ENCODE assay signal across 32 mouse cellular contexts in the genomic region with DNA sequence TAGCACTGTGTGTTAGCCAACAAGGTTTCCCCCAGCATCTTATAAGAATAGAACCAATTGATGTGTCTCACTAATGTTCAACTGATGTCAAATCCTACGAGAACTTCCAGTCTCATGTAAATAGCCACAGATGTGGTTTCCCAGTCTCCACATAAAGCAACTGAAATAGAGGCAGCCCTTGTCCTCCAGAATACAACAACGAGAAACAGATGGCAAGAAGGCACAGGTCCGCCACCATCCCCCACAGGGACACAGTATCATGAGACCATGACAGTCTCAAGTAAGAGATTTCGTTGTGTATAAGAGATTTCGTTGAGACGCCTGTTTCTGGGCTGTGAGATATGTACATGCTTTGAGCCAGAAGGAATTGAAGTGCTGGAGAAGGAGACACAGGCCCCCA. TPM values are rescaled to one million over a fixed set of nuclear protein-coding genes. Genes with fewer than 3 reads are reported as not detected.
A peak's percentile ranks its signal among the peaks of the same experiment; 100 is the strongest.
DNase-seq lines count a peak whose midpoint lies in the region; ATAC-seq lines count a peak whose summit lies in the region.
"Had no signal": no experiment of that assay in that cellular context is flagged by ENCODE, and none has a peak within 500 bp of the region (broad histone marks: within the 10 kb centered on the region; RNA-seq: fewer than 3 reads in every experiment).

No protein-coding gene starts in this region.

- no peak for ATAC-seq in embryonic facial prominence, embryonic 11.5 days (replicated peaks; ENCODE audit: insufficient number of reproducible peaks, low FRiP score, low TSS enrichment, low read depth)
- ATAC-seq: activated CD4-positive, CD25-positive, alpha-beta regulatory T cell, adult 4 months; forebrain, embryonic 13.5 days; forebrain, embryonic 16.5 days; hindbrain, embryonic 16.5 days; intestine, embryonic 15.5 days had no signal

- no peak overlapping the region for H3K9ac ChIP-seq in embryonic facial prominence, embryonic 11.5 days (replicated peaks; ENCODE audit: low read length)
- H3K9ac ChIP-seq: embryonic facial prominence, embryonic 13.5 days; forebrain, embryonic 13.5 days; heart, embryonic 12.5 days; heart, embryonic 15.5 days; hindbrain, embryonic 13.5 days; intestine, embryonic 15.5 days had no signal

- no peak overlapping the region for H3K4me3 ChIP-seq in embryonic facial prominence, embryonic 11.5 days (ENCODE audit: low read depth, low read length)
- H3K4me3 ChIP-seq: embryonic facial prominence, embryonic 13.5 days; forebrain, embryonic 10.5 days; forebrain, embryonic 13.5 days; gastrocnemius, adult 2 months; heart, embryonic 12.5 days; heart, embryonic 15.5 days; hindbrain, embryonic 10.5 days; hindbrain, embryonic 13.5 days; intestine, embryonic 15.5 days had no signal

- H3K9me3 ChIP-seq in embryonic facial prominence, embryonic 11.5 days (replicated peaks; ENCODE audit: control insufficient read depth, low read length) = no peaks in the 10 kb centered on the region
- H3K9me3 ChIP-seq: embryonic facial prominence, embryonic 13.5 days; forebrain, embryonic 10.5 days; forebrain, embryonic 13.5 days; heart, embryonic 15.5 days; hindbrain, embryonic 10.5 days; hindbrain, embryonic 13.5 days; intestine, embryonic 15.5 days had no signal

- DNase-seq in embryo, embryonic 10 days (ENCODE audit: low spot score) = peak; percentile 28
- peak; percentile 48 for DNase-seq in embryo, embryonic 11 days
- peak; percentile 68 for DNase-seq in embryonic facial prominence, embryonic 11.5 days (ENCODE audit: low spot score)
- DNase-seq in mesoderm, embryonic 11.5 days (ENCODE audit: low read depth, low spot score) = peak; percentile 30
- DNase-seq in yolk sac, embryonic 10.5 days (ENCODE audit: low spot score) = no peak
- DNase-seq in spleen, postnatal 36 days (ENCODE audit: low spot score in 2 of 2) = no peak
- no peak for DNase-seq in thymus, postnatal 14 days
- DNase-seq: adrenal gland, adult 8-10 months; adrenal gland, postnatal 25 days; cerebellum, adult 11-12 months; cerebellum, adult 8-10 months; cerebellum, postnatal 10 days; cerebellum, postnatal 36 days; gastrocnemius, adult 2 months; gastrocnemius, postnatal 14 days; heart, adult 11 months; heart, postnatal 10 days; heart, postnatal 36 days had no signal

- H3K4me1 ChIP-seq in embryonic facial prominence, embryonic 11.5 days (ENCODE audit: control insufficient read depth, insufficient read depth, low read length) = no peaks in the 10 kb centered on the region
- H3K4me1 ChIP-seq: forebrain, embryonic 10.5 days; heart, embryonic 12.5 days; heart, embryonic 15.5 days; hindbrain, embryonic 10.5 days; hindbrain, embryonic 13.5 days had no signal

- no peaks in the 10 kb centered on the region for H3K36me3 ChIP-seq in embryonic facial prominence, embryonic 11.5 days (replicated peaks; ENCODE audit: control insufficient read depth, insufficient read depth, low read depth, low read length)
- H3K36me3 ChIP-seq: embryonic facial prominence, embryonic 13.5 days; forebrain, embryonic 10.5 days; heart, embryonic 12.5 days; heart, embryonic 15.5 days; hindbrain, embryonic 10.5 days; hindbrain, embryonic 13.5 days; intestine, embryonic 15.5 days had no signal

- no peak overlapping the region for H3K4me2 ChIP-seq in embryonic facial prominence, embryonic 11.5 days (ENCODE audit: low read depth, low read length)
- H3K4me2 ChIP-seq: embryonic facial prominence, embryonic 13.5 days; forebrain, embryonic 13.5 days; heart, embryonic 12.5 days; heart, embryonic 15.5 days; hindbrain, embryonic 13.5 days; intestine, embryonic 15.5 days had no signal

- H3K27ac ChIP-seq in embryonic facial prominence, embryonic 11.5 days (replicated peaks; ENCODE audit: low read depth, low read length) = no peak overlapping the region
- H3K27ac ChIP-seq: embryonic facial prominence, embryonic 13.5 days; forebrain, embryonic 10.5 days; forebrain, embryonic 13.5 days; gastrocnemius, adult 2 months; heart, embryonic 15.5 days; hindbrain, embryonic 10.5 days; hindbrain, embryonic 13.5 days; intestine, embryonic 15.5 days had no signal

- no peaks in the 10 kb centered on the region for H3K27me3 ChIP-seq in embryonic facial prominence, embryonic 11.5 days (ENCODE audit: control insufficient read depth, insufficient read depth, low read length)
- H3K27me3 ChIP-seq: embryonic facial prominence, embryonic 13.5 days; forebrain, embryonic 13.5 days; heart, embryonic 12.5 days; heart, embryonic 15.5 days; hindbrain, embryonic 13.5 days; intestine, embryonic 15.5 days had no signal

- 31% methylated on average over 6 of the region's 6 CpGs for WGBS in embryonic facial prominence, embryonic 11.5 days

RNA-seq across cellular contexts. Expression of a gene that starts 4.8 kb away (rescaled TPM):
- 0.10 and 0.32 TPM in 2 replicates for polyA plus RNA-seq in embryonic facial prominence, embryonic 11.5 days (2014; fragmentation: Nextera tagmentation; extraction: Ambion mirVana)
- polyA plus RNA-seq: activated CD4-positive, CD25-positive, alpha-beta regulatory T cell, adult 4 months; forebrain, embryonic 10.5 days; heart, embryonic 12.5 days; intestine, embryonic 15.5 days had no signal

RNA-seq across cellular contexts. Expression of a gene that starts 30.9 kb away (rescaled TPM):
- polyA plus RNA-seq in embryonic facial prominence, embryonic 11.5 days (2014; fragmentation: Nextera tagmentation; extraction: Ambion mirVana) = not detected in 2 replicates
- polyA plus RNA-seq: activated CD4-positive, CD25-positive, alpha-beta regulatory T cell, adult 4 months; brain, embryonic 14.5 days; cortical plate, adult 2 months; embryonic facial prominence, embryonic 13.5 days; forebrain, embryonic 10.5 days; forebrain, embryonic 13.5 days; forebrain, embryonic 16.5 days; frontal cortex, adult 2 months; heart, embryonic 12.5 days; heart, embryonic 15.5 days; hindbrain, embryonic 10.5 days; hindbrain, embryonic 13.5 days; hindbrain, embryonic 16.5 days; intestine, embryonic 15.5 days had no signal

Comparison
In these comparisons a context has a peak if more than half of its experiments do, and no peak if none do; other contexts are left out.
1. DNase-seq: peak in embryo, embryonic 10 days (single experiment), embryo, embryonic 11 days (single experiment), embryonic facial prominence, embryonic 11.5 days (single experiment) and mesoderm, embryonic 11.5 days (single experiment); none in yolk sac, embryonic 10.5 days (single experiment), spleen, postnatal 36 days (0 of 2) and thymus, postnatal 14 days (single experiment).